Mouse (Mus musculus) CD4-positive helper T cell, adult 2 months (primary cell): Measurements from ENCODE around the gene Ttbk1.
A peak's percentile ranks its signal among the peaks of the same experiment; 100 is the strongest.
"Not testable (repeated sequence)": the region's sequence is repeated elsewhere in the genome, so short reads cannot be mapped to it uniquely, and the experiment has no call there.

Experiments used
- DNase-seq: peaks from one replicate; pipeline ENCODE4 v3.0.0-alpha.2; 2012; ENCODE audit warnings: low read depth, missing footprints, low spot score

The Ttbk1 gene

GRCm38 (mm10) chr17:46487431-46487830 lies at the start of gene Ttbk1:
TSS of gene Ttbk1 (minus strand) at chr17:46487675.
- peak; percentile 40 for DNase-seq

- DNase-seq: peak; percentile 61
Measured at GRCm38 (mm10) chr17:46525579-46526307, 38.3 kb upstream of the Ttbk1 start.

GRCm38 (mm10) chr17:46525065-46525464 lies 37.6 kb upstream of the Ttbk1 start:
- no peak for DNase-seq

- no peak for DNase-seq
Measured at GRCm38 (mm10) chr17:46521963-46522668, 34.6 kb upstream of the Ttbk1 start.

GRCm38 (mm10) chr17:46521174-46521573 lies 33.7 kb upstream of the Ttbk1 start:
- no peak for DNase-seq

- DNase-seq: no peak
Measured at GRCm38 (mm10) chr17:46520385-46520979, 33.0 kb upstream of the Ttbk1 start.

- no peak for DNase-seq
Measured at GRCm38 (mm10) chr17:46519971-46520370, 32.5 kb upstream of the Ttbk1 start.

- no peak for DNase-seq
Measured at GRCm38 (mm10) chr17:46513329-46513728, 25.9 kb upstream of the Ttbk1 start.

- DNase-seq: no peak
Measured at GRCm38 (mm10) chr17:46511059-46511710, 23.7 kb upstream of the Ttbk1 start.

- DNase-seq: no peak
Measured at GRCm38 (mm10) chr17:46505617-46506016, 18.1 kb upstream of the Ttbk1 start.

GRCm38 (mm10) chr17:46503847-46504638 lies 16.6 kb upstream of the Ttbk1 start:
- no peak for DNase-seq

- no peak for DNase-seq
Measured at GRCm38 (mm10) chr17:46502775-46503174, 15.3 kb upstream of the Ttbk1 start.

GRCm38 (mm10) chr17:46497956-46498355 lies 10.5 kb upstream of the Ttbk1 start:
- no peak for DNase-seq

GRCm38 (mm10) chr17:46496623-46497434 lies 9.4 kb upstream of the Ttbk1 start, which contains the start of gene Dnph1:
TSS of gene Dnph1 (plus strand) at chr17:46496711.
- DNase-seq: peak; percentile 64

- DNase-seq: not testable (repeated sequence)
Measured at GRCm38 (mm10) chr17:46496081-46496480, 8.6 kb upstream of the Ttbk1 start.

- no peak for DNase-seq
Measured at GRCm38 (mm10) chr17:46495486-46495885, 8.0 kb upstream of the Ttbk1 start.

GRCm38 (mm10) chr17:46486995-46487394 lies 480 bp downstream of the Ttbk1 start:
- DNase-seq: peak; percentile 19

GRCm38 (mm10) chr17:46484461-46484875 lies 3.0 kb downstream of the Ttbk1 start:
- DNase-seq: no peak

GRCm38 (mm10) chr17:46484021-46484431 lies 3.4 kb downstream of the Ttbk1 start:
- peak; percentile 28 for DNase-seq

GRCm38 (mm10) chr17:46483561-46484001 lies 3.9 kb downstream of the Ttbk1 start:
- DNase-seq: no peak
